Mouse (Mus musculus) intestine, embryonic 15.5 days (tissue): Measurements from ENCODE around the gene Tmem218. TPM values are rescaled to one million over a fixed set of nuclear protein-coding genes. Genes with fewer than 3 reads are reported as not detected.

Source experiments
- ATAC-seq: fragments of 200-750 bp; cut with Nextera tagmentation; 2 replicates; pipeline ENCODE4 v1.8.0; 2017; ENCODE audit warnings: moderate TSS enrichment, moderate library complexity
- H3K27ac ChIP-seq: fragments of 300-500 bp; sonication (generic); 2 replicates; pipeline ENCODE4 v1.5.1; 2015; ENCODE audit warnings: mild to moderate bottlenecking, inconsistent platforms
- H3K27me3 ChIP-seq: fragments of 300-500 bp; sonication (generic); replicated peaks from 2 replicates; pipeline ENCODE4 v1.6.1; 2015; ENCODE audit warnings: inconsistent platforms
- H3K36me3 ChIP-seq: fragments of 300-500 bp; sonication (generic); 2 replicates; pipeline ENCODE4 v1.6.1; 2015; ENCODE audit warnings: inconsistent platforms
- H3K4me1 ChIP-seq: fragments of 300-500 bp; sonication (generic); replicated peaks from 2 replicates; pipeline ENCODE4 v1.6.1; 2015; ENCODE audit warnings: inconsistent platforms
- H3K4me2 ChIP-seq: fragments of 300-500 bp; sonication (generic); replicated peaks from 2 replicates; pipeline ENCODE4 v1.6.1; 2015; ENCODE audit warnings: mild to moderate bottlenecking, inconsistent platforms
- H3K4me3 ChIP-seq: fragments of 300-500 bp; sonication (generic); replicated peaks from 2 replicates; pipeline ENCODE4 v1.5.1; 2015; ENCODE audit warnings: inconsistent platforms
- H3K9ac ChIP-seq: fragments of 300-500 bp; sonication (generic); 2 replicates; pipeline ENCODE4 v1.6.1; 2015; ENCODE audit warnings: inconsistent platforms
- H3K9me3 ChIP-seq: fragments of 300-500 bp; sonication (generic); 2 replicates; pipeline ENCODE4 v1.6.1; 2016; ENCODE audit warnings: inconsistent platforms
- WGBS: fragments of 180-500 bp; shearing (Covaris S2); methylation state at CpG from one replicate; pipeline ENCODE4 v1.1.7; 2015; 5-methylcytosine and 5-hydroxymethylcytosine counted together
- polyA plus RNA-seq: library from polyadenylated mRNA; unstranded; fragments of >200 nt; fragmentation: Nextera tagmentation; extraction: Ambion mirVana; gene quantifications from 2 replicates; pipeline ENCODE4 v1.2.1, GENCODE M21; 2015

The Tmem218 gene
- polyA plus RNA-seq, 1 experiment from 2014 or later, result 9.2 TPM

DNA sequence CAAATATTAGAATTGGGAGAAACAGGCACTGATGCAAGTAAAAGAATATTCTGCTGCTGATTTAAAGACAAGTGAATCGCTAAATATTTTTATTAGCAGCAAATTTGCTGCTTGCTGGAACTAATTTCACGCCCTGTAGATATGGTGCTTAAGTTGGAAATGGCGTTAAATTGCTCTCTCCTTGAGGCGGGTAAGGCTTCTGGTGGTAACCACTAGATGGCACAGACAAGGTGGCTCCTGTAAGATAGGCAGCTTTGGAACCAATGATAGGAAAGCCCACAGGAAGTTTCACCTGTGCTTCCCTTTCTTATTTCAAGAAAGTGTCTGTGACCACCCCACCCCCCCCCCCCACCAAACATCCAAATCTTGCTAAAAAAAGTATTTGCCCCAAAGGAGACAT lies 11.0 kb upstream of the Tmem218 start:
- H3K9ac ChIP-seq, result no peak overlapping the region
- H3K4me3 ChIP-seq, result no peak overlapping the region
- H3K4me2 ChIP-seq, result no peak overlapping the region
- H3K27ac ChIP-seq, result no peak overlapping the region
- H3K27me3 ChIP-seq, result no peaks in the 10 kb centered on the region
- 86% methylated on average over 4 of the region's 4 CpGs for WGBS
- H3K4me1 ChIP-seq, result no peaks in the 10 kb centered on the region
- H3K36me3 ChIP-seq, result no peaks in the 10 kb centered on the region
- no peak for ATAC-seq
- H3K9me3 ChIP-seq, result no peaks in the 10 kb centered on the region

DNA sequence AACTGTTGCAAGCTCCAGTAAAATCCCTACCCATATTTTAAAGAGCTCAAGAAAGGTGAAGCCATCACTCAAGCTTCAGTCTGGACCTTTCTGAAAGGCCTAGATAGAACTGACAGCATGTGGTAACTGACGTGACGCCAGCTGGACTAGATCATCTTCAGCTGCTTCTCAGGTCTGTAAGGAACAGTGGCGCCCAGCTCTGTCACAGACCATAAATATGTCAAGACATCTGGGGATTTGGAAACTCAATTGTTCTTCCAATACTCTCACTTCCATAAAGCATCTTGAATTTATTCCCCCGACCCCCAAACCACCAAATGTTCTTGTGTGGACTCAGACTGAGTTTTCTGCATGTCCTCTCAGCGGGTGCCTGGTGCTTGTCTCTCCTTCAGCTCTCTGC lies 7.6 kb upstream of the Tmem218 start:
- Histone ChIP-seq H3K27ac (no peak overlapping the region), H3K4me3 (no peak overlapping the region), H3K4me1 (no peaks in the 10 kb centered on the region), H3K36me3 (no peaks in the 10 kb centered on the region), H3K27me3 (no peaks in the 10 kb centered on the region), H3K9me3 (no peaks in the 10 kb centered on the region), H3K9ac (no peak overlapping the region), H3K4me2 (no peak overlapping the region)
- ATAC-seq, result no peak
- WGBS, result 74% methylated on average over 5 of the region's 5 CpGs

DNA sequence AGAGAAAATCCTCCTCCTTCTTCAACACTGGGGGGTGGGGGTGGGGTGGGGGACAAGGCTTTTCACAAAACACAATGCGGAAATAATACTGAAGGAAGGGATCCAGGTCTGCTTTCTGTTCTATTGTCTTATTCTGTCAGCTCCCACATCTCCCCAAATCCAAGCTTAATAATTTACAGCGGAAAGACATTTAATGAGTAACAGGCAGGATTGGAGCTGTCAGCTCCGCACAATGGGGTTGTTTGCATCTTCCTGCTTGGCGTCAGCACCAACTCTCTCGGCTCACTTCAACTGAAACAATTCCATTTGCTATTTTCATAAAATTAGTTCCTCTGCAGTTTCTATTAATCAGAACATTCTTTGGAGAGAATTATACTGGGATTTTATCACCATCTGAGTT lies 4.1 kb upstream of the Tmem218 start:
- H3K9me3 ChIP-seq, result no peaks in the 10 kb centered on the region
- no peak overlapping the region for H3K4me2 ChIP-seq
- no peak overlapping the region for H3K27ac ChIP-seq
- H3K9ac ChIP-seq, result no peak overlapping the region
- ATAC-seq, result no peak
- H3K4me3 ChIP-seq, result no peak overlapping the region
- WGBS, result 37% methylated on average over 5 of the region's 5 CpGs
- H3K36me3 ChIP-seq, result no peaks in the 10 kb centered on the region
- no peaks in the 10 kb centered on the region for H3K27me3 ChIP-seq
- peaks cover 3% of the 10 kb centered on the region; the same call in 1 of the 2 replicates for H3K4me1 ChIP-seq

DNA sequence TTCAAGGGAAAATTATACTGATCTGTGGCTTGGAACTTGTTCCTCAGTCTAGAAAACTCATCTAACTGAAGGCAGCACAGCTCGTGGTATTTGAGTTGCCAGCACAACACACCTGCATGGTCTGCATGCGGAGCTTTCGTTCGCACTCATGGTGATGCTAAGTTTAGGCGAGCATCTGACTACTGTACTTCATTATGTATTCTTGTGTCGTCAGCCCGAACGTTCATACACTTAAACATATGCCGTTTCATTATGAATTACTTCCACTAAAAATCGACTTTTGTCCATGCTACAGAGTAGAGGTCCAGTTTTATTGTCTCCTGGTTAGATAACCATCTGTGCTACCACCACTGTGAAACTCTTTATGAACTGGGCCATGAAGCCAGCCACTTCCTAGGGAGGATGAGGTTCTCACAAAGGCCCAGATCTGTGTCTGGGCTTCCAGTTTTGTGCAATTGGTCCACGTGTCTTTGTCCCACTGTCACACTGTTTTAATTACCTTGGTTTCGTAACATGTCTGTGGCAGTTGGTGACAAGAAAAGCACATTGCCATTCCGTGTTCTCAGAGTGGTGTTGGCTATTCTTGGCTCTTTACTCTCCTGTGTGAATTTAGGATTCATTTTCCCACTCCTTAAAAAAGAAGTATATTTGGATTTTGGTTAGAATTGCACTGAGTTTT lies 5.2 kb downstream of the Tmem218 start:
- Histone ChIP-seq H3K27ac (no peak overlapping the region), H3K27me3 (no peaks in the 10 kb centered on the region), H3K4me3 (no peak overlapping the region), H3K9me3 (no peaks in the 10 kb centered on the region), H3K4me1 (0 out of 2 replicates have a peak, but pooled peaks cover 6% of the 10 kb centered on the region), H3K36me3 (no peaks in the 10 kb centered on the region), H3K4me2 (no peak overlapping the region), H3K9ac (no peak overlapping the region)
- no peak for ATAC-seq
- 84% methylated on average over 13 of the region's 13 CpGs for WGBS

- no peak overlapping the region for H3K4me2 ChIP-seq
- H3K9me3 ChIP-seq, result no peaks in the 10 kb centered on the region
- H3K36me3 ChIP-seq, result no peaks in the 10 kb centered on the region
- ATAC-seq, result peak; percentile 79
- WGBS, result 71% methylated on average over 9 of the region's 9 CpGs
- H3K27me3 ChIP-seq, result no peaks in the 10 kb centered on the region
- H3K4me1 ChIP-seq, result no peaks in the 10 kb centered on the region
- no peak overlapping the region for H3K9ac ChIP-seq
- H3K27ac ChIP-seq, result no peak overlapping the region
- no peak overlapping the region for H3K4me3 ChIP-seq
Measured at GRCm38 (mm10) chr9:37214327-37215060, 6.5 kb downstream of the Tmem218 start.

GRCm38 (mm10) chr9:37220755-37221154 lies 12.7 kb downstream of the Tmem218 start:
- Histone ChIP-seq H3K9ac (no peak overlapping the region), H3K4me2 (no peak overlapping the region), H3K27me3 (no peaks in the 10 kb centered on the region), H3K9me3 (no peaks in the 10 kb centered on the region), H3K36me3 (no peaks in the 10 kb centered on the region), H3K27ac (no peak overlapping the region), H3K4me1 (no peaks in the 10 kb centered on the region), H3K4me3 (no peak overlapping the region)
- WGBS, result 79% methylated on average over 8 of the region's 8 CpGs
- ATAC-seq, result no peak

GRCm38 (mm10) chr9:37225581-37225980 lies 17.6 kb downstream of the Tmem218 start:
- H3K27ac ChIP-seq, result no peak overlapping the region
- H3K4me1 ChIP-seq, result no peaks in the 10 kb centered on the region
- no peak overlapping the region for H3K4me3 ChIP-seq
- WGBS, result 92% methylated on average over 1 of the region's 1 CpGs
- H3K4me2 ChIP-seq, result no peak overlapping the region
- H3K9ac ChIP-seq, result no peak overlapping the region
- no peak for ATAC-seq
- H3K27me3 ChIP-seq, result no peaks in the 10 kb centered on the region
- no peaks in the 10 kb centered on the region for H3K36me3 ChIP-seq
- no peaks in the 10 kb centered on the region for H3K9me3 ChIP-seq

GRCm38 (mm10) chr9:37229880-37230325 lies 21.9 kb downstream of the Tmem218 start:
- Histone ChIP-seq H3K36me3 (no peaks in the 10 kb centered on the region), H3K27ac (no peak overlapping the region), H3K4me3 (no peak overlapping the region), H3K9me3 (no peaks in the 10 kb centered on the region), H3K9ac (no peak overlapping the region), H3K4me1 (no peaks in the 10 kb centered on the region), H3K27me3 (no peaks in the 10 kb centered on the region), H3K4me2 (no peak overlapping the region)
- WGBS, result 0% methylated on average over 1 of the region's 1 CpGs
- ATAC-seq, result peak; percentile 72

- ATAC-seq, result no peak
- H3K27ac ChIP-seq, result no peak overlapping the region
- no peak overlapping the region for H3K9ac ChIP-seq
- no peaks in the 10 kb centered on the region for H3K36me3 ChIP-seq
- no peaks in the 10 kb centered on the region for H3K27me3 ChIP-seq
- H3K4me1 ChIP-seq, result no peaks in the 10 kb centered on the region
- no peak overlapping the region for H3K4me3 ChIP-seq
- H3K9me3 ChIP-seq, result no peaks in the 10 kb centered on the region
- no peak overlapping the region for H3K4me2 ChIP-seq
- WGBS, result 94% methylated on average over 9 of the region's 9 CpGs
Measured at GRCm38 (mm10) chr9:37230486-37231195, 22.6 kb downstream of the Tmem218 start.

- Histone ChIP-seq H3K27me3 (no peaks in the 10 kb centered on the region), H3K36me3 (no peaks in the 10 kb centered on the region), H3K9ac (no peak overlapping the region), H3K4me1 (no peaks in the 10 kb centered on the region; the same call in 1 of the 2 replicates), H3K4me3 (no peak overlapping the region), H3K9me3 (no peaks in the 10 kb centered on the region), H3K27ac (no peak overlapping the region), H3K4me2 (no peak overlapping the region)
- 63% methylated on average over 22 of the region's 22 CpGs for whole genome bisulfite sequencing
- no peak for ATAC-seq
Measured at GRCm38 (mm10) chr9:37232201-37233195, 24.5 kb downstream of the Tmem218 start.

DNA sequence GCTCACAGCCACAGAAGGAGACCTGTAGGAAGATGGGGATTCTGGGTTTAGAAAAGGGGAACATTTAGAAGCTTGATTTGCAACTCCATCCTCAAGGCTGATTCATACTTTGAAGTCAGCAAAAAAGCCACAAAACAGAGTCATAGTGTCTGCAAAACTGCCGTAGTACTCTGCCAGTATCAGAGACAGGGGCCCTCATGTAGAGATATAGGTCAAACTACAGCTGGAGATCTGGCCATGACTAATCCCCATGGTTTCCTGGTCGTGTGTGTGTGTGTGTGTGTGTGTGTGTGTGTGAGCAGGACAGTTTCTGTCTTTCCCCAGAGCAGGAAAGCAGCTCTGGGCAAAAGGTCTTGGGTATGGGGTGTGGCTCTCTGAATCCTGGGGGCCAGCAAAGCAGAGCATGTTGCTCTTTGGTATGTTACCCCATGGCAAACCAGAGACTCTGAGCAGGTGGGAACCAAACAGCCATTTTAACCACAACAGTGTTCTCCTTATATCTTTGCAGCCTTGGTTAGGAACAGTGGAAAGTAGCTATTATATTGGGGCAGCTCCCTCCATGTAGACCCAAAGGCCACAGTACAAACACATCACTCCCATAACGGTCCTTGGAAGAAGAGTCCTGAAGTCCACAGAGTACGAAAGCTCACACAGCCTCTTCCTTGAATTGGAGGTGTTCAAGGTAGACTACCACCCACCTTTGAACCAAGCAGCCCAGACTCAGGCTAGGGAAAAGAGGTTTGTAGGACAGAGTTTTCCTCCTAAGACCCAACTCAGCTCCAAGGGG lies 28.1 kb downstream of the Tmem218 start:
- H3K4me1 ChIP-seq, result no peaks in the 10 kb centered on the region; the same call in 1 of the 2 replicates
- H3K4me2 ChIP-seq, result no peak overlapping the region
- WGBS, result 47% methylated on average over 4 of the region's 4 CpGs
- no peaks in the 10 kb centered on the region for H3K9me3 ChIP-seq
- H3K27me3 ChIP-seq, result no peaks in the 10 kb centered on the region
- peak; percentile 82 for ATAC-seq
- H3K27ac ChIP-seq, result peak overlapping the region; percentile 32
- no peaks in the 10 kb centered on the region for H3K36me3 ChIP-seq
- no peak overlapping the region for H3K4me3 ChIP-seq
- no peak overlapping the region for H3K9ac ChIP-seq
